Mouse (Mus musculus): ENCODE data around the gene Gas1.

- TF ChIP-seq CTCF (IDR thresholded peaks at IDR 0.05; ENCODE audit: low read depth, low read length): no peak
- no peak for TF ChIP-seq POLR2A (IDR thresholded peaks at IDR 0.05; ENCODE audit: borderline replicate concordance, low read depth, low read length)
Observed at GRCm38 (mm10) chr13:60134439-60134799, 42.7 kb downstream of the Gas1 start.
